Mouse (Mus musculus): ENCODE data around the gene Wasf3. TPM values are rescaled to one million over a fixed set of nuclear protein-coding genes. Genes with fewer than 3 reads are reported as not detected.

Gene Wasf3
- polyA plus RNA-seq, 1 experiment from 2014 or later: 0.84 TPM

DNA sequence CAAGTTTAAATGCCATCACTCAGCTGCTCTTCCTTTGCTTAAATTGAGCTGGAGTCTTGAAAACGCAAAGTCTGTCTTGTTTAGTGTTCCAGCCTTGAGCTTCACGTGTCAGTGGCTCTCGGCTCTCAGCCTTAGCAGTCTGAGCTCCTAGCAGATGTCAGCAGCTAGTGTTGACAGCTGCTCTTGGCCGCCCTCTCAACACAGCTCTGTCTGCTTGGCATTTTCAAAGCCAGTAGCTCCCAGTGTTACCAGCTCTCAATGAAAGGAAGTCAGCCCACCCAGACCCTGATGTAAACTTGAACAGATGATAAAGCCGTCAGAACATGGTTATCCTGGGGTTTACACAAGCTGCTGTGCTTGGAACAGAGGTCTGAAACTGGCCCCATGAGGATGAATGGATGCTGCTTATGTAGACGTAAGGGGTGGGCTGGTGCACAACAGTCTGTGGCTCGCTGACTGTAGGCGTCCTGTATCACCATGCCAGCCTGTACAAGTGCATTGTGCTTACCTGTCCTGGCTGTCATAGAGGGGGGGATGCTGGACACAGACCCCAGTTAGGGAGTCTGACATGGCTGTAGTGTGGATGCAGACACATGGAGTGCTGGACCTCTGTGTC, 40.0 kb downstream of the Wasf3 start:
- Histone ChIP-seq H3K4me2 (no peak overlapping the region), H3K27ac (ENCODE audit: low read depth) (no peak overlapping the region), H3K4me1 (ENCODE audit: insufficient read depth) (no peaks in the 10 kb centered on the region), H3K9ac (no peak overlapping the region), H3K27me3 (ENCODE audit: insufficient read depth, low read length) (no peaks in the 10 kb centered on the region), H3K4me3 (ENCODE audit: low read depth, low read length) (no peak overlapping the region), H3K9me3 (ENCODE audit: low read depth, low read length) (no peaks in the 10 kb centered on the region), H3K36me3 (ENCODE audit: insufficient read depth) (no peaks in the 10 kb centered on the region)
- peak; percentile 79; the same call in 1 of the 2 replicates for ATAC-seq (ENCODE audit: insufficient read depth)
- DNase-seq: peak; percentile 56
- no peak for TF ChIP-seq CTCF (IDR thresholded peaks at IDR 0.05; ENCODE audit: low read depth)
- 37% methylated on average over 8 of the region's 8 CpGs for WGBS

DNA sequence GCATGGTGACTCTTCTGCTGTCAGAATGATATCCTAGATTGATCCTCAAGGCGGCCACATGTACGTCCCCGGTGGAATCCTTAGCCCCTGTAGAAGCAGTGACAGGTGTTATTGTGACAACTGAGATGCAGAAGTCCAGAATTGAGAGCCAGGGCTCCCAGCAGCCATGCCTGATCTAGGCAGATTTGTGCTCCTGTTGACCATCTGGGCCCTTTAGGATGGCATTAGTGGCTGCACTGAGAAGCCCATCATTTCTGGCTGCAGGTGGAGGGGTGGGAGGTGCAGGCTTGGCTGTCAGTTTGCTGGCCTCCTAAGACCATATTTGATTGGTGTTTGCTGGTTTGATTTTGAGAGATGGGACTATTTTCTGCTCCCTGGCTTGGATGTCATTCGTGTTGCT, 40.9 kb downstream of the Wasf3 start:
- H3K27ac ChIP-seq (ENCODE audit: low read depth): no peak overlapping the region
- DNase-seq (no peak), ATAC-seq (ENCODE audit: insufficient read depth) (no peak)
- H3K4me2 ChIP-seq: no peak overlapping the region
- H3K36me3 ChIP-seq (ENCODE audit: insufficient read depth): no peaks in the 10 kb centered on the region
- no peaks in the 10 kb centered on the region for H3K4me1 ChIP-seq (ENCODE audit: insufficient read depth)
- 79% methylated on average over 4 of the region's 4 CpGs for WGBS
- no peaks in the 10 kb centered on the region for H3K9me3 ChIP-seq (ENCODE audit: low read depth, low read length)
- H3K4me3 ChIP-seq (ENCODE audit: low read depth, low read length): no peak overlapping the region
- H3K27me3 ChIP-seq (ENCODE audit: insufficient read depth, low read length): no peaks in the 10 kb centered on the region
- no peak overlapping the region for H3K9ac ChIP-seq
- no peak for TF ChIP-seq CTCF (IDR thresholded peaks at IDR 0.05; ENCODE audit: low read depth)

DNA sequence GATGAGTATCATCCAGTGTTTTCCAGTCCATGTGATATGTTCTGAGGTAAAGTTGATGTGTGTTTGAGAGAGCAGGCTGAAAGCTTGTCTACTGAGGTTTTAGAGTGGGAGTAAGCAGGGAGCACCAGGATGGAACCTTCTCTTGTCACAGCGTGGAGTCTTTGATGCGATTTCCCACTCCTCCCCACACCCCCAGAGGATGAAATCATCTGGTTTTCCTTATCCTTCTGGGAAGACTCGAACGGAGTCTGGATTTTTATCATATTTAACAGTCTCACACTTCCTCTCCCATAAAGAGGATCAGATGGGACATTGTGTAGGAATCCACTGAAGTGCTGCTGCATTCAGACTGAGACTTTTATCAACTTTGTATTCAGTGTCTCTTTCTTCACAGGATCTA, 43.3 kb downstream of the Wasf3 start:
- DNase-seq (no peak), ATAC-seq (ENCODE audit: insufficient read depth) (no peak)
- Histone ChIP-seq H3K27ac (ENCODE audit: low read depth) (no peak overlapping the region), H3K27me3 (ENCODE audit: insufficient read depth, low read length) (no peaks in the 10 kb centered on the region), H3K9ac (no peak overlapping the region), H3K4me3 (ENCODE audit: low read depth, low read length) (no peak overlapping the region), H3K4me2 (no peak overlapping the region), H3K36me3 (ENCODE audit: insufficient read depth) (no peaks in the 10 kb centered on the region), H3K4me1 (ENCODE audit: insufficient read depth) (no peaks in the 10 kb centered on the region), H3K9me3 (ENCODE audit: low read depth, low read length) (no peaks in the 10 kb centered on the region)
- no peak for TF ChIP-seq CTCF (IDR thresholded peaks at IDR 0.05; ENCODE audit: low read depth)
- 65% methylated on average over 4 of the region's 4 CpGs for WGBS

- DNase-seq: no peak
- H3K4me2 ChIP-seq: no peak overlapping the region
- no peak overlapping the region for H3K4me3 ChIP-seq (ENCODE audit: low read depth, low read length)
- 74% methylated on average over 3 of the region's 3 CpGs for WGBS
- H3K27me3 ChIP-seq (ENCODE audit: insufficient read depth, low read length): no peaks in the 10 kb centered on the region
- TF ChIP-seq CTCF (IDR thresholded peaks at IDR 0.05; ENCODE audit: low read depth): no peak
- no peak overlapping the region for H3K27ac ChIP-seq (ENCODE audit: low read depth)
- no peak for ATAC-seq (ENCODE audit: insufficient read depth)
- no peaks in the 10 kb centered on the region for H3K9me3 ChIP-seq (ENCODE audit: low read depth, low read length)
- no peak overlapping the region for H3K9ac ChIP-seq
- no peaks in the 10 kb centered on the region for H3K36me3 ChIP-seq (ENCODE audit: insufficient read depth)
- no peaks in the 10 kb centered on the region for H3K4me1 ChIP-seq (ENCODE audit: insufficient read depth)
These were observed 47.0 kb downstream of the Wasf3 start for GRCm38 (mm10) chr5:146431821-146432220.

GRCm38 (mm10) chr5:146432476-146432875, 47.7 kb downstream of the Wasf3 start:
- H3K4me1 ChIP-seq (ENCODE audit: insufficient read depth): no peaks in the 10 kb centered on the region
- H3K27ac ChIP-seq (ENCODE audit: low read depth): no peak overlapping the region
- H3K9me3 ChIP-seq (ENCODE audit: low read depth, low read length): no peaks in the 10 kb centered on the region
- no peaks in the 10 kb centered on the region for H3K27me3 ChIP-seq (ENCODE audit: insufficient read depth, low read length)
- no peak for TF ChIP-seq CTCF (IDR thresholded peaks at IDR 0.05; ENCODE audit: low read depth)
- ATAC-seq (ENCODE audit: insufficient read depth): no peak
- H3K4me2 ChIP-seq: no peak overlapping the region
- 66% methylated on average over 6 of the region's 6 CpGs for WGBS
- H3K36me3 ChIP-seq (ENCODE audit: insufficient read depth): no peaks in the 10 kb centered on the region
- H3K9ac ChIP-seq: no peak overlapping the region
- no peak overlapping the region for H3K4me3 ChIP-seq (ENCODE audit: low read depth, low read length)
- DNase-seq: no peak

DNA sequence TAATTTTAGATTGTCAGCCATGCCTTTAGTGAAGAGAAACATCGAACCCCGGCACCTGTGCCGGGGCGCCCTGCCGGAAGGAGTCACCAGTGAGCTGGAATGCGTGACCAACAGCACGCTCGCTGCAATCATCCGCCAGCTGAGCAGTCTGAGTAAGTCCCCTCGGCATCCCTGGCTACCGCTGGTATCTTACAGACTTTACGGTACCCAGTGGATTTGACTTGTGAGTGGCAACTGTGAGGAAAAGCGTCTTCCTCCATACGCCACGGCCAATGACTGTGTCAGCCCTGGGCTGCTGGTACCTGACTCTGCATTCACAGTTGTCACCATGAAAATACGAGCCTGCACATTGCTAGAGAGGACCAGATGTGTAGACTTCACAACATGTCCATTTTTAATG, 50.5 kb downstream of the Wasf3 start:
- DNase-seq (no peak), ATAC-seq (ENCODE audit: insufficient read depth) (no peak)
- Histone ChIP-seq H3K4me3 (ENCODE audit: low read depth, low read length) (no peak overlapping the region), H3K27me3 (ENCODE audit: insufficient read depth, low read length) (no peaks in the 10 kb centered on the region), H3K4me1 (ENCODE audit: insufficient read depth) (no peaks in the 10 kb centered on the region), H3K27ac (ENCODE audit: low read depth) (no peak overlapping the region), H3K9ac (no peak overlapping the region), H3K4me2 (no peak overlapping the region), H3K9me3 (ENCODE audit: low read depth, low read length) (0 out of 2 replicates have a peak, but pooled peaks cover 2% of the 10 kb centered on the region), H3K36me3 (ENCODE audit: insufficient read depth) (no peaks in the 10 kb centered on the region)
- TF ChIP-seq CTCF (IDR thresholded peaks at IDR 0.05; ENCODE audit: low read depth): no peak
- WGBS: 91% methylated on average over 16 of the region's 16 CpGs

- DNase-seq (no peak), ATAC-seq (ENCODE audit: insufficient read depth) (no peak)
- H3K4me3 ChIP-seq (ENCODE audit: low read depth, low read length): no peak overlapping the region
- TF ChIP-seq CTCF (IDR thresholded peaks at IDR 0.05; ENCODE audit: low read depth): no peak
- H3K27me3 ChIP-seq (ENCODE audit: insufficient read depth, low read length): no peaks in the 10 kb centered on the region
- no peak overlapping the region for H3K9ac ChIP-seq
- H3K4me2 ChIP-seq: no peak overlapping the region
- no peaks in the 10 kb centered on the region for H3K4me1 ChIP-seq (ENCODE audit: insufficient read depth)
- WGBS: 91% methylated on average over 11 of the region's 11 CpGs
- no peak overlapping the region for H3K27ac ChIP-seq (ENCODE audit: low read depth)
- H3K36me3 ChIP-seq (ENCODE audit: insufficient read depth): no peaks in the 10 kb centered on the region
- H3K9me3 ChIP-seq (ENCODE audit: low read depth, low read length): 0 out of 2 replicates have a peak, but pooled peaks cover 4% of the 10 kb centered on the region
These were observed 52.0 kb downstream of the Wasf3 start for GRCm38 (mm10) chr5:146436796-146437195.
